Mouse (Mus musculus) cerebellum, adult 2 months (tissue): ENCODE measurements at regions not wholly inside any gene's neighbourhood (a gene's known extent, or its start where the extent isn't known, plus 50 kb on each side); places are given as distances from the start of the nearest gene placed in this dataset.
"Not testable (repeated sequence)": the region's sequence is repeated elsewhere in the genome, so short reads cannot be mapped to it uniquely, and the experiment has no call there.

ENCODE experiments used
- DNase-seq, 2 experiments: peaks; one replicate each; pipeline ENCODE4 v3.0.0; 2021
- H3K27ac ChIP-seq: fragments of 200-500 bp; 2 replicates; pipeline ENCODE4 v1.5.1; 2012; ENCODE audit warnings: low read length, control low read depth, inconsistent platforms; ENCODE audit not compliant: insufficient read depth
- H3K27me3 ChIP-seq: fragments of 200-500 bp; 2 replicates; pipeline ENCODE4 v1.6.1; 2012; ENCODE audit warnings: inconsistent platforms, mild to moderate bottlenecking, low read length, moderate library complexity; ENCODE audit not compliant: control insufficient read depth, insufficient read depth
- H3K4me1 ChIP-seq: fragments of 200-500 bp; 2 replicates; pipeline ENCODE4 v1.6.1; 2011; ENCODE audit warnings: low read length; ENCODE audit not compliant: control insufficient read depth, insufficient read depth
- H3K4me3 ChIP-seq: fragments of 200-500 bp; replicated peaks from 2 replicates; pipeline ENCODE3; 2011; ENCODE audit warnings: mild to moderate bottlenecking, low read depth, low read length, control low read depth; ENCODE audit not compliant: insufficient read depth
- CTCF ChIP-seq: fragments of 200-500 bp; IDR thresholded peaks from 2 replicates; pipeline ENCODE4 v1.5.1; 2011; ENCODE audit warnings: low read depth, mild to moderate bottlenecking, control low read depth, low read length, moderate library complexity, borderline replicate concordance; ENCODE audit not compliant: insufficient read depth
- POLR2A ChIP-seq: fragments of 200-500 bp; IDR thresholded peaks from 2 replicates; pipeline ENCODE4 v1.6.1; 2011; ENCODE audit warnings: low read length, control low read depth, borderline replicate concordance; ENCODE audit not compliant: insufficient read depth
- WGBS: fragments of 180-500 bp; shearing (Covaris S2); methylation state at CpG from one replicate; pipeline ENCODE4 v1.1.7; 2018; 5-methylcytosine and 5-hydroxymethylcytosine counted together

GRCm38 (mm10) chr15:14815556-14815955, 1642.1 kb upstream of the Cdh6 start:
- Histone ChIP-seq H3K4me1 (no peaks in the 10 kb centered on the region), H3K27ac (no peak overlapping the region), H3K4me3 (no peak overlapping the region), H3K27me3 (no peaks in the 10 kb centered on the region)
- no peak for TF ChIP-seq POLR2A
- TF ChIP-seq CTCF, result no peak
- no peak for DNase-seq

- Histone ChIP-seq H3K27me3 (no peaks in the 10 kb centered on the region), H3K4me3 (no peak overlapping the region), H3K27ac (no peak overlapping the region), H3K4me1 (no peaks in the 10 kb centered on the region)
- no peak for TF ChIP-seq POLR2A
- no peak for TF ChIP-seq CTCF
- 44% methylated on average over 1 of the region's 1 CpGs for WGBS
- DNase-seq, result no peak
Measured at GRCm38 (mm10) chr15:14806849-14807248, 1633.4 kb upstream of the Cdh6 start.

- no peak for TF ChIP-seq POLR2A
- no peak for TF ChIP-seq CTCF
- WGBS, result 13% methylated on average over 2 of the region's 2 CpGs
- H3K27me3 ChIP-seq, result no peaks in the 10 kb centered on the region
- DNase-seq, result peak in 1 of 2 experiments; percentile 29
- no peaks in the 10 kb centered on the region for H3K4me1 ChIP-seq
- no peak overlapping the region for H3K27ac ChIP-seq
- no peak overlapping the region for H3K4me3 ChIP-seq
Measured at GRCm38 (mm10) chr15:14795221-14795620, 1621.7 kb upstream of the Cdh6 start.

DNA sequence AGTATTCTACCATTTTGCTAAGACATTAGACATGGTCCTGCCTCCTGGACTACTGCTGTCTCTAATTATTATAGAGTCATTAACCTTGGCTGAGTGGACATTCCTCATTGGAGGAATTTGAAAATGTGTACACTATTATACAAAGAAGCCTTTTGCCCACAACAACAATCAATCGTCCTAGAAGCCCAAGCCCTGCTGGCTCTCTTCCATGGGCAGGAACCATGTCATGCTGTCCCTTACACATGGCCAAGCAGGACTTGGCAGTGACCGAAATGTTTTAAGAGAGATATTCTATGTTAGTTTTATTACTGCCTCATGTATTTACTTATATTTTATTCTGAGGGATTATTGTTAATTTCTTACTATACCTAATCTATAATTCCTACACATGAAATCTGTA, 1607.3 kb upstream of the Cdh6 start:
- Histone ChIP-seq H3K4me1 (no peaks in the 10 kb centered on the region), H3K4me3 (no peak overlapping the region), H3K27ac (no peak overlapping the region), H3K27me3 (no peaks in the 10 kb centered on the region)
- 6% methylated on average over 2 of the region's 2 CpGs for WGBS
- TF ChIP-seq POLR2A, result no peak
- TF ChIP-seq CTCF, result no peak
- no peak for DNase-seq

DNA sequence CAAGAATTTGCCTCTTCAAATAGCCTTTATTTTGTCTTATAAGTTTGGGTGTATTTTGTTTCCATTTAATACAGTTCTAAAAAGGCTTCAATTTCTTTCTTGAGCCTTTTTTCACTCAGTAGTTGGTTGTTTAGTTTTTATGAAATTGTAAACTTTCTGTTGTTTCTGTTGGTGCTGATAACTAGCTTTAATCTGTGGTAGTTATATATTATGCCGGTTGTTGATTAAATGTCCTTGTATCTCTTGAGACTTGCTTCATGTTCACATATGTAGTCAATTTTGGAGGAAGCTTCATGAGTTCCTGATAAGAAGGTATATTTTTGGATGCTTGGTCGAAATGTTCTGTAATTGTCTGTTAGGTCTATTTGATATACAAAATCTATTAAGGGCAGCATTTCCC, 1568.3 kb upstream of the Cdh6 start:
- no peaks in the 10 kb centered on the region for H3K4me1 ChIP-seq
- H3K27me3 ChIP-seq, result no peaks in the 10 kb centered on the region
- no peak for DNase-seq
- 91% methylated on average over 2 of the region's 2 CpGs for WGBS
- no peak overlapping the region for H3K4me3 ChIP-seq
- H3K27ac ChIP-seq, result no peak overlapping the region
- no peak for TF ChIP-seq POLR2A
- TF ChIP-seq CTCF, result no peak

DNA sequence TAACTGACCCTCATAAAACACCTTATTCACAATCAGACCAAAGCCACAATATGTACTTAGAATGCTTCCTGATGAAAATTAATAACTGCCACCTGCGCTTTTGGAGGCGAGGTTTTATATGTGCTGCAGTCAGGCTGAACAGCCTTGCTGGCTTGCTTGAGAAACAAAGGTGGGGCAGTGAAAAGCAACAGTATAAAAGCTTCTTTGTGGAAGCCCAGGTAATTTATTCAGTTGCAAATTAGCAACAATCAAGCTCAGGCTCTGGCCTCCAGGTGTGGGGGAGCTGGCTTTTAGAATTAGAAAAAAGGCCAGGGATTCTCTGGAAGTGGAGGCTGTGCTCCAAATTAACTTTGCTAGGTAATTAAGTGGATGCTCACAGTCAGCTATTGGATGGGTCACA, 1524.5 kb upstream of the Cdh6 start:
- WGBS, result 94% methylated on average over 2 of the region's 2 CpGs
- H3K27ac ChIP-seq, H3K27me3 ChIP-seq, DNase-seq, H3K4me3 ChIP-seq, H3K4me1 ChIP-seq: not testable (repeated sequence)

DNA sequence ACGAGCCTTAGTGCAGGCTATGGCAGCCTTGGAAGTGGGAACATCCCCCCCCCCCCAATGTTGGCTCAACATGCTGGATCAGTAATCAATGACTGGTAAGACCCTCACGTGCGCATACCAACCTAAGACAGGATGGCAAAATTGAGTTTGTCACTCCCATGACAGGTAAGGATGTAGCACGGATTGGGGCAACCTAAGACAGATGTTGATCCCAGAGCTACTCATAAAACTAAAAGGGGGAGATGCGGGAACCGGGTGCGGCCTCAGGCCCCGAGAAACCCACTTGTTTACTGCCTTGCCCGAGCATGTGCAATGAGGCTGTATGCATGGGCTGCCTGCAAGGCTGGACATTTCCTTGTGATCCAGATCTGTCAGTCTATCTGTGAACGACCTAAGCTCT, 1523.0 kb upstream of the Cdh6 start:
- no peak overlapping the region for H3K4me3 ChIP-seq
- WGBS, result 92% methylated on average over 10 of the region's 10 CpGs
- H3K4me1 ChIP-seq, result no peaks in the 10 kb centered on the region
- no peak for DNase-seq
- TF ChIP-seq CTCF, result no peak
- no peak for TF ChIP-seq POLR2A
- no peak overlapping the region for H3K27ac ChIP-seq
- no peaks in the 10 kb centered on the region for H3K27me3 ChIP-seq

DNA sequence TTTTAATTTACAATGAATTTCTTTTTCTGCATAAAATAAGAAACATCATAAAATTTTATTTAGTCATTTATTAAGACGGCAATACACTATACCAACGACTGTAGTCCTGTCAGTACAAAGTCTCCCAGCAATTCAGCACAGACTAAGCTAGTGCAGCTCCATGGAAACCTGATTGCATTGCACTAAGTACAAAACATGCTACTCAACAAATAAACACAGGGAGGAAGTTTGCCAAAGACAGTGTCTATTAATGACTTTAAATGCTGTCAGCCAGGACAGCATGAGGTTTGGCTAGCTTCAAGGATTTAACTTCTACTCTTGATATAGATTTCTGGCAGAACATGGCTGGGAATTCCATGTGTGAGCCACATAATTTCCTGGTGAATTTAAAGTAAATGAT, 1515.7 kb upstream of the Cdh6 start:
- H3K27me3 ChIP-seq, result no peaks in the 10 kb centered on the region
- TF ChIP-seq POLR2A (no peak), CTCF (no peak)
- H3K4me3 ChIP-seq, result no peak overlapping the region
- DNase-seq, result no peak
- WGBS, result 20% methylated on average over 2 of the region's 2 CpGs
- no peak overlapping the region for H3K27ac ChIP-seq
- no peaks in the 10 kb centered on the region for H3K4me1 ChIP-seq

DNA sequence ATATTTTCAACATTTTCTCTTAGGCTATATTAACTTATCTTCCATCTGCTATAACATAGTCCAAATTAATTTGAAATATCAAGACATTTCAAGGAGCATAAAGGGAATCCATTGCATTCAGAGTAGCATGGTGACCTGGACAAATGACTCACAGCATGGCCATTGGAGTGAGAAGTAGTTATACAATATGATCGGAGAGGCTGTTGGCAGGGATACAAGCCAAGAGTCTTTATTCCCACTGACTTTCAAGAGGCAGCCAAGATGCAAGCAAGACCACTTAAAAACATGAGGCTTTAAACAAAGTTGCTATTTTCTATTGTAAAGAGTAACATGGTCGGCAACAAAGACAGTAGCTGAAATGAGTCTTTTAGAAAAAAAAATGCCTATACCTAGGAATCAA, 1468.8 kb upstream of the Cdh6 start:
- Histone ChIP-seq H3K27ac (no peak overlapping the region), H3K27me3 (no peaks in the 10 kb centered on the region; the same call in 1 of the 2 replicates), H3K4me1 (no peaks in the 10 kb centered on the region), H3K4me3 (no peak overlapping the region)
- TF ChIP-seq POLR2A, result no peak
- TF ChIP-seq CTCF, result no peak
- 10% methylated on average over 2 of the region's 2 CpGs for WGBS
- no peak for DNase-seq
